Mouse (Mus musculus): Measurements from ENCODE around the gene Gm44973.

DNA sequence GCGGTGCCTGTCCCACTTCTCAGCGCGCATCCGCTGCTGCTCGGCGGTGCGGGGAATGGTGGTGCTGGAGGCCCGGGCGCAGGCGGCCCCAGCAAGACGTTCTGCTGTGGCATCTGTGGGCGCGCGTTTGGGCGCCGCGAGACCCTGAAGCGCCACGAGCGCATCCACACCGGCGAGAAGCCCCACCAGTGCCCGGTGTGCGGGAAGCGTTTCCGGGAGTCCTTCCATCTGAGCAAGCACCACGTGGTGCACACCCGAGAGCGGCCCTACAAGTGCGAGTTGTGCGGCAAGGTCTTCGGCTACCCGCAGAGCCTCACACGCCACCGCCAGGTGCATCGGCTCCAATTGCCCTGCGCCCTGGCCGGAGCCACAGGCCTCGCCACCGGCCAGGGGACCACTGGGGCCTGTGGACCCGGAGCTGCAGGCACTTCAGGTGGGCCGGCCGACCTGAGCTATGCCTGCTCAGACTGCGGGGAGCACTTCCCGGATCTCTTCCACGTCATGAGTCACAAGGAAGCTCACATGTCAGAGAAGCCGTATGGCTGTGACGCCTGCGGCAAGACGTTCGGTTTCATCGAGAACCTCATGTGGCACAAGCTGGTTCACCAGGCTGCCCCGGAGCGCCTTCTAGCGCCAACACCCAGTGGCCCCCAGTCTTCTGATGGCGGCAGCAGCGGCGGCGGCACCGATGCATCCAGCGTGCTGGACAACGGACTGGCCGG lies 15.4 kb downstream of the Gm44973 start:
- TF ChIP-seq CTCF (IDR thresholded peaks at IDR 0.05; ENCODE audit: low read depth) (no peak), EP300 (optimal IDR thresholded peaks at IDR 0.05) (no peak)
